Mouse (Mus musculus): ENCODE results near the gene Yif1a.

GRCm38 (mm10) chr19:5073028-5073427 lies 15.3 kb upstream of the Yif1a start:
- TF ChIP-seq CTCF (IDR thresholded peaks at IDR 0.05; ENCODE audit: low read depth, low read length) = peak; percentile 46
- TF ChIP-seq POLR2A (IDR thresholded peaks at IDR 0.05; ENCODE audit: insufficient read depth, low read length) = no peak
- TF ChIP-seq EP300 (IDR thresholded peaks at IDR 0.05; ENCODE audit: insufficient read depth, low read depth, low read length) = no peak

All from ES-Bruce4 (cell line).